Mouse (Mus musculus) limb, embryonic 13.5 days (tissue): ENCODE results near the gene Hsd17b3. TPM values are rescaled to one million over a fixed set of nuclear protein-coding genes. Genes with fewer than 3 reads are reported as not detected.
A peak's percentile ranks its signal among the peaks of the same experiment; 100 is the strongest.

Experiments used
- ATAC-seq: fragments of 200-750 bp; cut with Nextera tagmentation; 2 replicates; pipeline ENCODE4 v1.8.0; 2017; ENCODE audit warnings: low read depth, moderate number of reproducible peaks, moderate TSS enrichment; ENCODE audit not compliant: low FRiP score
- H3K27ac ChIP-seq: fragments of 300-500 bp; sonication (generic); 2 replicates; pipeline ENCODE4 v1.5.1; 2015; ENCODE audit warnings: inconsistent platforms, mild to moderate bottlenecking, moderate library complexity
- H3K27me3 ChIP-seq: fragments of 300-500 bp; sonication (generic); 2 replicates; pipeline ENCODE4 v1.6.1; 2015; ENCODE audit warnings: mild to moderate bottlenecking, inconsistent platforms
- H3K36me3 ChIP-seq: fragments of 300-500 bp; sonication (generic); 2 replicates; pipeline ENCODE4 v1.6.1; 2015; ENCODE audit warnings: inconsistent platforms, mild to moderate bottlenecking, moderate library complexity
- H3K4me1 ChIP-seq: fragments of 300-500 bp; sonication (generic); 2 replicates; pipeline ENCODE4 v1.6.1; 2015; ENCODE audit warnings: inconsistent platforms
- H3K4me2 ChIP-seq: fragments of 300-500 bp; sonication (generic); replicated peaks from 2 replicates; pipeline ENCODE4 v1.6.1; 2015; ENCODE audit warnings: inconsistent platforms, mild to moderate bottlenecking, moderate library complexity
- H3K4me3 ChIP-seq: fragments of 300-500 bp; sonication (generic); 2 replicates; pipeline ENCODE4 v1.5.1; 2015; ENCODE audit warnings: moderate library complexity, mild to moderate bottlenecking, inconsistent platforms
- H3K9ac ChIP-seq: fragments of 300-500 bp; sonication (generic); 2 replicates; pipeline ENCODE4 v1.6.1; 2015; ENCODE audit warnings: mild to moderate bottlenecking, inconsistent platforms
- H3K9me3 ChIP-seq: fragments of 300-500 bp; sonication (generic); 2 replicates; pipeline ENCODE4 v1.6.1; 2016; ENCODE audit warnings: inconsistent platforms
- WGBS: fragments of 180-500 bp; shearing (Covaris S2); methylation state at CpG from one replicate; pipeline ENCODE4 v1.1.7; 2015; 5-methylcytosine and 5-hydroxymethylcytosine counted together
- polyA plus RNA-seq: library from polyadenylated mRNA; unstranded; fragments of >200 nt; fragmentation: Nextera tagmentation; extraction: Ambion mirVana; gene quantifications from 2 replicates; pipeline ENCODE4 v1.2.1, GENCODE M21; 2015

Gene Hsd17b3
- polyA plus RNA-seq, 1 experiment from 2014 or later = not detected

DNA sequence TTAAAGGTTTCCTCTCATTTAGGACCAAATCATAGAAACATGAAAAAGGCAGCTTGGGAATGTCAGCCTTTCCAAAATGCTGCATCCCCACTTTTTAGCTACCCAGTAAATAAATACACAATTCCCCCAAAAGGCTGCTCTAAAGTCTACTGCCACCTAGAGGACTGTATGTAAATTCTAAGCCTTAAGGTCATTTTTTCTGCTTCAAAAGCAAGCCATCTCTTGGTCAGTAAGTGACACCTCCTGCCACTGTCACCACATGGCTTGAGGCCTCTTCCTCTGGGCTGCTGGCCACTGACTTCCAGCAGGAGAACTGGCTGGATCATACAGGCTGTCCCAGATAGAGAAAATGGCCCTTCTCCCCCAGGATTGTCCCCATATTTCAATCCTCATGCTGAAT lies 50.9 kb downstream of the Hsd17b3 start:
- H3K4me1 ChIP-seq = peaks cover 21% of the 10 kb centered on the region
- ATAC-seq = no peak
- no peaks in the 10 kb centered on the region for H3K36me3 ChIP-seq
- H3K4me3 ChIP-seq = no peak overlapping the region
- 0 out of 2 replicates have a peak, but pooled peaks cover 7% of the 10 kb centered on the region for H3K27me3 ChIP-seq
- H3K4me2 ChIP-seq = no peak overlapping the region
- no peaks in the 10 kb centered on the region for H3K9me3 ChIP-seq
- no peak overlapping the region for H3K9ac ChIP-seq
- no peak overlapping the region for H3K27ac ChIP-seq

DNA sequence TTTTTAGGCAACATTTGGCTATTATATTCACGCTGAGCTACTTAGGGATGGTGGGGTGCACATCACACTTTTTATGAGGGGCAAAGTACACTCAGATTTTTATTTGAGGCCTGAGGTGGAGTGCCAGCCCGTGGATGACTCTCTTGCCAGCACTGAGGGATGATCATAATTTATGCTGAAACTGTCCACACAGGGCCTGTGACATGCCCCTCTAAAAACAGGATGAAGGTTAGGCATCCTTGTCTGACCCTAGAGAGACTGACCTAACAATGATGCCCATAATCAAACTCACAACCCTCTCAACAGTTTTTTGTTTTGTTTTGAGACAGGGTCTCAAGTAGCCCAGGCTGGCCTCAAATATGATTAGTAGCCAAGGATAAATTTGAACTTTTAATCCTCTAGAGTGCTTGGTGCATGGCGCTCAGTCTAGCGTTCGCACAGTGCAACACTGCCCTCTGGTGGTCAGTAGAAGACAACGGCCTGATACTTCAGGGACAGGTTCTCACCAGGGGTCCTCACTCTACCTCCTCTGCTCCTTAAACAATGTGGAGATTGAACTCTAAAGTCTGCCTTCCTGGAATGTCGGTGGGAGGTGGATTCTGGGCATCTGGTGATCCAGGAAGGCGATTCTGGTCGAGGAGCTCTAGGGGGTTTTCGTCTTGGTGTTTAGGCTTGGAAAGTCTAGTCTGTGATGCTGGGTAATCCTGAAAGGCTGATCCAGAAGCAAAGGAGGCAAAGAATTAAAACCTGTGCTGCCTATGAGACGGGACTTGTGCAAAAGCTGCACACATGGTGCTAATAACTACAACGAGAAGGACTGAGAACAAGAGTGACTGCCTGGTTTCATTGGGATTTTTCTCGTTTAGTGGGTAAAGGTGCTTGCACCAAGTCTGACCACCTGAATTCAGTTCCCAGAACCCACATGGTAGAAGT lies 52.7 kb downstream of the Hsd17b3 start:
- Histone ChIP-seq H3K36me3 (no peaks in the 10 kb centered on the region), H3K4me1 (peaks cover 21% of the 10 kb centered on the region), H3K9ac (no peak overlapping the region), H3K4me3 (no peak overlapping the region), H3K27ac (no peak overlapping the region), H3K9me3 (no peaks in the 10 kb centered on the region), H3K27me3 (0 out of 2 replicates have a peak, but pooled peaks cover 7% of the 10 kb centered on the region), H3K4me2 (no peak overlapping the region)
- ATAC-seq = peak; percentile 72
- WGBS = 14% methylated on average over 13 of the region's 13 CpGs

DNA sequence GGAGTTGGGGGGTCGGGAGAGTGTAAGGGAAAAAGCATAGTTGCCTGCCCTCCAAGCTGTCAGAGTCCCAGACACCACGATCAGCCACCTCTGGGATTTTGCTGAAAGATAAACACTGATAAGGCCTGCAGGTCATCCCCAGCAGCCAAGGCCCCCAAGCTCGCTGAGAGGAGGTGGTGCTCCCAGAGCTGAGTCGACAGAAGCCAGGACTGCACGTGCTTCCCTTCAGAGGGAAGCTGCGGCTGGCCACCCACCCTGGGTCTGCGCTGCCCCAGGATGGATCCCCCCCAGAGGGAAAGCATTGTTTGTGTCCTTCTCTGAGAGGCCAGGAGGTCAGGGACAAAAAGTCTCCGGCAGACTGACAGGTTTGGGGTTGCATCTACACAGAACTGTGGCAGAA lies 54.0 kb downstream of the Hsd17b3 start:
- WGBS = 23% methylated on average over 8 of the region's 8 CpGs
- no peak for ATAC-seq
- no peak overlapping the region for H3K27ac ChIP-seq

DNA sequence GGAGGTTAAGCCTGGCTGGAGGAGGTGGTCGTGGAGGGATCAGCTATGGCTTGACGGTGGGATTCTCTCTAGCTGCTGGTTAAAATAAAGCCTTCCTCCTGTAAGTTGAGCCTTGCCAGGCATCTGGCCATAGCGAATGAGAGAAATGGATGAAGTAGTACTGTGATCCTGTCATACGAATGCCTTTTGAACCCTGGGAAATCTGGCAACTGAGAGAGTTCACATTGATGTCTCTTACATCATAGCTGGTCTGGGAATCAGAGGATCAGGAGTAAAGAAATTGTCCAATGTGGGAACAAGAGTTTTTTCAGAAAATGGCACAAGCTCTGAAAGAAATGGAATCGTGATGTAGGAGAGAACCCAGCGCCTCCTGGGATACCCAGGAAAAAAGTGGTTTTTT lies 55.1 kb downstream of the Hsd17b3 start:
- Histone ChIP-seq H3K9me3 (no peaks in the 10 kb centered on the region), H3K36me3 (no peaks in the 10 kb centered on the region), H3K27ac (no peak overlapping the region), H3K4me3 (no peak overlapping the region), H3K9ac (no peak overlapping the region), H3K4me1 (peaks cover 8% of the 10 kb centered on the region), H3K27me3 (0 out of 2 replicates have a peak, but pooled peaks cover 7% of the 10 kb centered on the region), H3K4me2 (no peak overlapping the region)
- 67% methylated on average over 6 of the region's 6 CpGs for WGBS
- no peak for ATAC-seq

More for the DNA sequence above, 54.0 kb downstream of the Hsd17b3 start:
- Histone ChIP-seq H3K9me3 (no peaks in the 10 kb centered on the region), H3K36me3 (no peaks in the 10 kb centered on the region), H3K4me1 (peaks cover 14% of the 10 kb centered on the region), H3K4me3 (no peak overlapping the region), H3K9ac (0 out of 2 replicates have a peak overlapping the region, but pooled peaks have one; percentile 40), H3K4me2 (no peak overlapping the region), H3K27me3 (0 out of 2 replicates have a peak, but pooled peaks cover 7% of the 10 kb centered on the region)

DNA sequence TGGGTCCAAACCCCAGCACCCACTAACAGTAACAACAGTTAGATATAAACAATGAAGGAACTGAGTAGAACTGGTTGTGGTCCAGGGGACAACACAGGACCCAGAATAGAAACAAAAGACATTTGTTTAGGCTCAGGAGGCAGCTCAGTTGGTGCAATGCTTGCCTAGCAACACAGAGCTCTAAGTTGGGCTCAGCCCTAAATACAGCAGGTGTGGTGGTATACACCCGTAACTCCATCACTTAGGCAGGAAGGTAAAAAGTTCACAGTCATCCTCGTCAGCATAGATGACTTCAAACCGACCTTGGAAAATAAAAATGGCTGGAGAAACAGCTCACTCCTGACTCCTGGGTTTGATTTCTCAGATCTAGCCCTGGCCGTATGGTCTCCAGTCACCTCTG lies 55.8 kb downstream of the Hsd17b3 start:
- Histone ChIP-seq H3K4me3 (no peak overlapping the region), H3K9me3 (no peaks in the 10 kb centered on the region), H3K4me2 (no peak overlapping the region), H3K27ac (no peak overlapping the region), H3K27me3 (0 out of 2 replicates have a peak, but pooled peaks cover 7% of the 10 kb centered on the region), H3K36me3 (no peaks in the 10 kb centered on the region), H3K9ac (no peak overlapping the region), H3K4me1 (peaks cover 5% of the 10 kb centered on the region)
- ATAC-seq = no peak
- WGBS = 60% methylated on average over 4 of the region's 4 CpGs

DNA sequence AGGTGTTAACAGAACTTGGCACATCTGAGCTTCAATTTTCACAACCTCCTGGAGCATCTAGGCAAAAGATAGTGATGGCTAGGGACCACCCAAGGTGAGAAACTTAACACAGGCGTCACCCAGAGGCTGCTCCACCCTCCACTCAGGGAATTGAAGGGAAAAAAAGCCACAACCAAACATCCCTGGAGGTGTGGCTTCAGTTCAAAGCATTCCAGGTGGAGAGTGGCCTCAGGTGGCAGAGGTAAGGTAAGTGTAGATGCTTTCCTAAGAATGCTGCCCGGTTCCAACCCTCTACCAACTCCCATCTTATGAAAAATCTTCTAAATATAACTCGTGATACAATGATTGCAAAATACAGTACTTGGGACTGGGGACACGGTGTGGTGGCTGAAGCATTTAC lies 57.8 kb downstream of the Hsd17b3 start:
- H3K4me1 ChIP-seq = peaks cover 4% of the 10 kb centered on the region
- WGBS = 52% methylated on average over 4 of the region's 4 CpGs
- ATAC-seq = no peak
- no peak overlapping the region for H3K9ac ChIP-seq
- H3K9me3 ChIP-seq = no peaks in the 10 kb centered on the region
- H3K27me3 ChIP-seq = 0 out of 2 replicates have a peak, but pooled peaks cover 4% of the 10 kb centered on the region
- H3K27ac ChIP-seq = no peak overlapping the region
- no peaks in the 10 kb centered on the region for H3K36me3 ChIP-seq
- no peak overlapping the region for H3K4me2 ChIP-seq
- H3K4me3 ChIP-seq = no peak overlapping the region

DNA sequence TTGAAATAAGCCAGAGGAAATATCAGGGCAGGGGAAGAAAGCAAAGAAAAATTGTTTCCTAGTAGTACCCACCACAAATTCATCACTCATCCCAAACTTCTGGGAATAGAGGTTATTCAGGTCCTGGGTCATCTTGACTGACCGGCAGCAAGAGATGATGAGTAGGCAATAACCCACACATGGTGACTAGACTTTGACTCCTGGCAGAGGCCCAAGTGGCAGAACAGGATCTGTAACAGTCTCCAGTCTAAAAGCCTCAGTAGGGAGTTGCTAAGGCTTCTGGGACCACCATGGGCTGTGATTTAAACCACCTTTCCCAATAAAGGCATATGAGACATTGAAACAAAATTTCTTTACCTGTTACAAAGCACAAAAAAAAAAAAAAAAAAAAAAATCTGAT lies 58.2 kb downstream of the Hsd17b3 start:
- Histone ChIP-seq H3K4me3 (no peak overlapping the region), H3K9ac (no peak overlapping the region), H3K4me1 (peaks cover 4% of the 10 kb centered on the region), H3K4me2 (no peak overlapping the region), H3K36me3 (no peaks in the 10 kb centered on the region), H3K27me3 (0 out of 2 replicates have a peak, but pooled peaks cover 4% of the 10 kb centered on the region), H3K27ac (no peak overlapping the region), H3K9me3 (no peaks in the 10 kb centered on the region)
- no peak for ATAC-seq
- 19% methylated on average over 1 of the region's 1 CpGs for WGBS

DNA sequence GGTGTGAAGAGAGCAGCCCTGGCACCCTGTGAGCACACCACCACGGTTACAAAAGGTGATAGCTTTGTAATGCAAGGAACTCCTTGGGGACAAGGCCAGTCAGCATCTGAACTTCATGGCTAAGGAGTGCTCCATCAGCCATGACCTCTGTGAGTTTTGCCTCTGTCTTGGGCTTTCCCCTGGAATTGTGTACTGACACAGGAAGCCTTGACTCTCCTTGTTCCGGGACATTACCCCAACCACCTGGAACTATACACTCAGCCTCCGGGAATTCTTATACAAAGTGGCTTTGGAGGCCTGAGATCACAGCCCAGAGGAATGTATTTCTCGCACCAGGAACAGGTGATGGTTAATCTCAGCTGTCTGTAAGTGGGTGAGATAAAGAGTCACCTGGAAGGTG lies 64.2 kb downstream of the Hsd17b3 start:
- Histone ChIP-seq H3K27ac (no peak overlapping the region), H3K36me3 (no peaks in the 10 kb centered on the region), H3K9me3 (no peaks in the 10 kb centered on the region), H3K9ac (no peak overlapping the region), H3K4me1 (peaks cover 34% of the 10 kb centered on the region), H3K4me3 (no peak overlapping the region), H3K4me2 (no peak overlapping the region), H3K27me3 (no peaks in the 10 kb centered on the region)
- 68% methylated on average over 4 of the region's 4 CpGs for WGBS
- no peak for ATAC-seq

DNA sequence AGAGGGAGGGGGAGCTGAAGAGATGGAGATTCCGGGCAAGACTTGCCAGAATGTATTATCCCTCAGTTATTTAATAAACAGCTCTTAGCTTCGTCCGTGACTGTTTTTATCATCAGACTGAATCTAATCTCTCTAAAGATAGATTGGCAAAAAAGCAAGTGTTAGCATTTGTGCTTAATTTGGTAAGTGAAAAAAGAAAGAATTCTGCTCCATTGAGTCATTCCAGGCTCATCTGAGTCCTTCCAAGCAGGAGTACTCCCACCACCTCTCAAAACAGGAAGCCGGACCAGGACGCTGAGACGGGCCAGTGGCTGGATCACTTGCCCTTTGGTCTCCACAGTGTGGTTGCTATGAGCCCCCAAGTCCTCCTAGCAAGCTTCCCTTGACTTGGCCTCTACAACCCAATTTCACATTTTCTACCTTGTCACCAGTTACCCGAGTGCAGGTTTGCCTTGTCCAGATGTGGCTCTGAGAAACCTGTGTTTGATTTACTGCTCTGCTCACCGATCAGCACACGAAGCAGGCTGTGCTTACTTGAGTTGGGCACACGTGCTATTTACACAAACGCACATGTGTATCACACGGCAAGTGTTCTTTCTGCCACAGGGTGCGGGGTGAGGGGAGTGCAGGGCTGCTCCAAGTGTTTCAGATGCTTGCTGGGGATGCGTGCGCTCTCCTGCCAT lies 66.1 kb downstream of the Hsd17b3 start:
- Histone ChIP-seq H3K27ac (no peak overlapping the region), H3K4me1 (peaks cover 39% of the 10 kb centered on the region), H3K9ac (no peak overlapping the region), H3K4me2 (no peak overlapping the region), H3K4me3 (no peak overlapping the region), H3K27me3 (no peaks in the 10 kb centered on the region), H3K9me3 (no peaks in the 10 kb centered on the region), H3K36me3 (no peaks in the 10 kb centered on the region)
- 47% methylated on average over 15 of the region's 15 CpGs for WGBS
- no peak for ATAC-seq

DNA sequence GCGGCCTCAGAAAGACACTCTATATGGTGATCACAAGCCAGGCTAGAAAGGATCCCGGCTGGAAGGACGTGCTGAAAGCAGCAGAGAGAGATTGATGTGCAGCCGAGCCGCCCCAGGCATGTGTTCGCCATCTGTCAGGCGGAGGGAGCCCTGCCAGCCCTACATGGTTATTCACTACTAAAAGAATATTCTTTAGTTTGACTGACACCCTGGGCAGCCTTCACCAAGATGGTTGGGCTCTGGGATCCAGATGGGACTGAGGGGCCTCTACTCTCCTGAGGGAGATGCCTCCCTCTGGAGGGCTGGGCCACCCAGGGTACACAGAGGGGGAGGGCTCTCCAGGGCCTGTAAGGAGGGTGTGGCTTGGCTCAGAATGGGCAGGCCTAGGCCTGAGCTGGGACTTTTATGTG lies 68.1 kb downstream of the Hsd17b3 start:
- 8% methylated on average over 7 of the region's 7 CpGs for WGBS
- peak overlapping the region; percentile 15; the same call in 1 of the 2 replicates for H3K4me2 ChIP-seq
- peak; percentile 79 for ATAC-seq
- no peaks in the 10 kb centered on the region for H3K36me3 ChIP-seq
- peaks cover 39% of the 10 kb centered on the region for H3K4me1 ChIP-seq
- H3K27me3 ChIP-seq = no peaks in the 10 kb centered on the region
- H3K9me3 ChIP-seq = no peaks in the 10 kb centered on the region
- peak overlapping the region; percentile 58 for H3K27ac ChIP-seq
- no peak overlapping the region for H3K4me3 ChIP-seq
- H3K9ac ChIP-seq = no peak overlapping the region

DNA sequence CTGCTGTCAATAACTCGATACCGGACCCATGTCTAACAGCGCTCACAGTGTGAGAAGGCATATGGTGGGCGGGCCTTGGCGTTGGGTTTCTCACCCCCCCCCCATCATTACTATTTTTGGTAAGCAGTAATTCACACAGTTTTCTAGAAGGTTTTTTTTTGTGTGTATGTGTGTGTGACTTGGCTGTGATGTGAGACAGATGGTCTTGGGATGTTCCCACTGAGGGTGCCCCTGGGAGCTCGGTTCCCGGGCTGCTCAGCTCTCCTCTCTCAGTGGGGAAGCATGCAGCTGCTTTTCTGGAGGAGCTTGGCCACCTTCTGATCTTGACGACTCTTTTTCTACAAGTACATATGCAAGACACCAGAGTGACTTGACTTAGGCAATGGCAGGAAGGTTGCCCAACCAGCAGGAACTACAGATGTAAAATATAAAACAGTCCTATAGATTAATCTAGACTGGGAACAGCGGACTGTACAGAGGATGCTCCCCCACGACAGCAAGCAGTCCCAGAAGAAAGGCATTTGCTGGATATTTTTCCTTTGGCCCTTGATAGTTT lies 70.4 kb downstream of the Hsd17b3 start:
- WGBS = 68% methylated on average over 10 of the region's 10 CpGs
- Histone ChIP-seq H3K27me3 (no peaks in the 10 kb centered on the region), H3K4me2 (no peak overlapping the region), H3K27ac (no peak overlapping the region), H3K9ac (no peak overlapping the region), H3K4me3 (no peak overlapping the region), H3K9me3 (no peaks in the 10 kb centered on the region), H3K4me1 (peaks cover 40% of the 10 kb centered on the region), H3K36me3 (no peaks in the 10 kb centered on the region)
- ATAC-seq = no peak

DNA sequence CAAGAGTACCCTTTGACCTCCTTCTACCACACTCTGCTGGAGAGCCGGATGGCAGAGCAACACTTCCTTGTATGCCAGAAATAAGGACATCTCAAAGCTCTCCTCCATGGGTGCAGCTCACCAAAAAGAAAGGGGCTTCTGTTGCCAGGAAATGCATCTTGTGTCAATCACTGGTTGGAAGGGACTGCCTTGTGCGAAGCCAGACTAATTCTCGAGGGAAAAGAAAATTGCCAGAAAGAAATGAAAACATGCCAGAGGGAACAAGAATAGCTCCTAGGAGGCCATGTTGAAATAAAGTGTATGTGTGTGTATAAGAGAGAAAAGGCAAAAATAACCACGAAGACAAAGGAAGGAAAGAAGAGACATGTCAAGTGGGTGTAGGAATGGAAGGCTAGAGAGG lies 73.0 kb downstream of the Hsd17b3 start:
- Histone ChIP-seq H3K36me3 (no peaks in the 10 kb centered on the region), H3K27ac (no peak overlapping the region), H3K4me3 (no peak overlapping the region), H3K4me1 (peaks cover 25% of the 10 kb centered on the region), H3K9me3 (no peaks in the 10 kb centered on the region), H3K27me3 (no peaks in the 10 kb centered on the region), H3K4me2 (no peak overlapping the region), H3K9ac (no peak overlapping the region)
- ATAC-seq = no peak
- WGBS = 71% methylated on average over 4 of the region's 4 CpGs
